Mouse (Mus musculus): Measurements from ENCODE around the gene Gm21887. TPM values are rescaled to one million over a fixed set of nuclear protein-coding genes. Genes with fewer than 3 reads are reported as not detected.

Gene Gm21887
- polyA plus RNA-seq, 1 experiment: 891 TPM

Other genes starting within 250 kb of the Gm21887 start
- not detected in 2 replicates for gene 4933400A11Rik, start 230.0 kb upstream of the Gm21887 start, polyA plus RNA-seq (2012; rRNA removed)